Mouse (Mus musculus) frontal cortex, postnatal 36 days (tissue): ENCODE data around the gene Rab34.
"Not testable (repeated sequence)": the region's sequence is repeated elsewhere in the genome, so short reads cannot be mapped to it uniquely, and the experiment has no call there.

ENCODE experiments used
- DNase-seq, 2 experiments: peaks; one replicate each; pipeline ENCODE4 v3.0.0; 2022; ENCODE audit warnings: low spot score in 2 of 2

Rab34 gene

GRCm38 (mm10) chr11:78180081-78180761, 8.0 kb upstream of the Rab34 start:
- DNase-seq, result no peak

- DNase-seq, result no peak
Measured at GRCm38 (mm10) chr11:78181830-78182357, 6.3 kb upstream of the Rab34 start.

GRCm38 (mm10) chr11:78182450-78182849, 5.8 kb upstream of the Rab34 start:
- DNase-seq, result no peak

DNA sequence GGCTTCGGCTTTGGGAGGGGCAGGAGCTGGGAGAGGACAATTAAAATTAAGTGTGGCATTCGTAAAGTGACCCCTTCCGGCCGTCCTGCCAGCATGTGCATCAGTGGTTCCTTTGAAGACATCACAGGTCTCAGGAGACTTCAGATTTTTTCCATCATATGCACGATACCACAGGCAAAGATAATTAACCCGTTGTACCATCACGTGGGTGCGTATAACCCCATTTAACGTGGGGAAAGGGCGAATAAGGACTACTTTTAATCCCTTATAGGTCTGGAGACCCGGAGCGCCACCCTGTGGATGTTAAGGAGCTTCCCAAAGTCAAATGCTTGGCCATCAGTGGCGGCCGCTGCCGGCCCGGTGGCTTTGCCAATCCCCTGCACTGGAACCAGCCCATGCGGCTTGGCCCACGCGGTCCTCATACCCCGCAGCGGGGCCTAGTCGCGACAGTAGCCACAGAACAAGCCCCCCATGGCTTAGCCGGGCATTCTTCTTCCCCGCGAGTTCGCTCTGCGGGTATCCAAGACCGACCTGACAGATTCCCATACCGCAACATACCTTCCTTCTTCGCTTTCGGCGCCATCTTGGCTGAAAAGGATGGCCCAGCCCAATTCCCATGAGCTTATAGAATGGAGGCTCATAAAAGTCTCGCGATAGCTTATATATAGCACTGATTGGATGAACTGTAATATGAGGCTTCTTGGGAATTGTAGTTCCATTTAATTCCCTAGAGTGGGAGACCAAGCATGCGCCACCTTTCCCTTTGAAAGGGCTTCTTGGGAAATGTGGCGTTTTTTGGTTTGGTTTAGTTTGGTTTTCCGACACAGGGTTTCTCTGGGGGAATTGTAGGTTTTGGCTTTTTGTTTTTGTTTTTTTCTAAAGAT, 5.0 kb upstream of the Rab34 start, which contains the start of gene Rpl23a:
TSS of gene Rpl23a (minus strand) at position 624 of the 884 bp plus-strand sequence.
- DNase-seq, result peak; percentile 89 to 93

GRCm38 (mm10) chr11:78183884-78184514, 4.2 kb upstream of the Rab34 start:
- no peak for DNase-seq

DNA sequence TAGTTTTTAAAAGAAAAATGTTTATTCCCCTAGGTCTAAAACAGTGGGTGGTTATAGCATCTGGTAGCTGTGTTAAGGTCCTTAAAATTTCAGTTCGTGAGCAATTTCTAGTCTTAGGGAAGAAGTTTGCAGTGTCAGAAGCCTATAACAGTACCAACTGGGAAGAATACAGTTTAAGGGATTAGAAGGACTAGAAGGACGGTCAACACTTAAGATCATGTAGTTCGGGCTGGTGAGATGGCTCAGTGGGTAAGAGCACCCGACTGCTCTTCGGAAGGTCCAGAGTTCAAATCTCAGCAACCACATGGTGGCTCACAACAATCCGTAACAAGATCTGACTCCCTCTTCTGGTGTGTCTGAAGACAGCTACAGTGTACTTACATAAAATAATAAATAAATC, 3.5 kb upstream of the Rab34 start:
- DNase-seq, result not testable (repeated sequence)

GRCm38 (mm10) chr11:78189234-78190040, 1.2 kb downstream of the Rab34 start:
- DNase-seq, result peak in 1 of 2 experiments; percentile 85

DNA sequence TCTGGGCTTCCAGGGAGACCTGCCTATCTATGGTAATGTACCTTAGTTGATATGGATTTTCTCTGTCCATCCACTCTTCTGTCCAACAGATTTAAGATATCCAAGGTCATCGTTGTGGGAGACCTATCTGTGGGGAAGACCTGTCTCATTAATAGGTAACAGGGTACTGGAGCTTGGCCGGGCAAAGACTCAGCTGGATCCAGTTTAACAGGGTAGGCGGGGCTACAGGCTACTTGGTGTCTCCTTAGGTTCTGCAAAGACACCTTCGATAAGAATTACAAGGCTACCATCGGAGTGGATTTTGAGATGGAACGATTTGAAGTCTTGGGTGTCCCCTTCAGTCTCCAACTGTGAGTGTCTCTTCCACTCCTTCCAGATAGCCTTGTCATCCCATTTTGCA, 1.8 kb downstream of the Rab34 start:
- DNase-seq, result no peak

GRCm38 (mm10) chr11:78193113-78193512, 4.9 kb downstream of the Rab34 start, which contains the start of gene Proca1:
TSS of gene Proca1 (plus strand) at chr11:78193392.
- no peak for DNase-seq

- no peak for DNase-seq
Measured at GRCm38 (mm10) chr11:78194411-78195100, 6.3 kb downstream of the Rab34 start.

- no peak for DNase-seq
Measured at GRCm38 (mm10) chr11:78195101-78195863, 7.1 kb downstream of the Rab34 start.

- no peak for DNase-seq
Measured at GRCm38 (mm10) chr11:78202372-78202771, 14.1 kb downstream of the Rab34 start.

DNA sequence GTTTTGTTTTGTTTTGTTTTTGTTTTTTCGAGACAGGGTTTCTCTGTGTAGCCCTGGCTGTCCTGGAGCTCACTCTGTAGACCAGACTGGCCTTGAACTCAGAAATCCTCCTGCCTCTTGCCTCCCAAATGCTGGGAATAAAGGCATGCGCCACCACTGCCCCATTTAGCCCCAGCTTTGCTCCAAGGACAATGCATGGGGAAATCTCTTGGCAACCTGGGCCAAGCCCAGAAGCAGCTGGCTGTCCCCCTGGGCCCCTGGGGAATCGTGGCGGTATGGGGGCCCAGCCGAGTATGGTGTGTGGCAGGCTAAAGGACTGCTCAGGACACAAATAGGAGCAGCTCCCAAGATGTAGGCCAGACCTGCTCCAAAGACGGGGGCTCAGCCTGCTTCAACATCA, 16.1 kb downstream of the Rab34 start:
- no peak for DNase-seq

DNA sequence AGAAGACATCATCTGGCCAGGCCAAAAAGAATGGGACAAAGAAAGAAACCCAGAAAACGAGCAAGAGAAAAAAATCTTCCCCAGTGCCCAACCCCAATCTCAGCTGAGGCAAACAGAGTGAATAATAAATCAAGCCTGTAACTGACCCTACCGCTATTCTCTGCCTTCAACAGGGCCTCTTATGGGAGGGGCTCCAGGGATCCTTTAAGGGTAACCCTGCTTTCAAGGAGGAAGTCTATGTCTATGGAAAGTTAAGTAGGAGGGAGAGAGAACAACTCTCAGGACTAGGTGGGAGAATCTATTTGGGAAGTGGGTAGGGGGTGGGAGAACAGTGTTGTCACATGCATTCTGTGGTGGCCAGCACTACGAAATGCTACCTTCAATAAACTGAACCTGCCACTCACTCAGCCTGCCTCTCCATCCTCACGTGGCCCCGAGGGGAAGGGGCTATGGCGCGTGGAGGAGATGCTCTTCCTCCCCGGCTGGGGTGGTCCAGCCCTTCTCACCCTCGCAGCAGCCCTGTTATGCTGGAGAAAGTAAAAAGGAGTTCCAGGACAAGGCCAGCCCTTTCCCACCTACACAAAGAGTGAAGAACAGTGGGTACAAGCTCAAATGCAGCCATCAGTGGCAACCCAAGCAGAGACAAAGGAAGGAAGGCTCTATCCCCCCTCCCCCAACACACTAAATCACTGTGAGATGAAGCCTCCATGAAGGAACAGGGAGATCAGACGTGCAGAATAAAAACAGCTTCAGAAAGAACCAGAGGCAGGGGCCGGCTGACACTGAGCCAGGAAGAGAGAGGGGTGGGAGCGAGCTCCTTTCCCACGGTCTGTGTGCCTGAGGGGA, 17.4 kb downstream of the Rab34 start:
- no peak for DNase-seq

- DNase-seq, result no peak
Measured at GRCm38 (mm10) chr11:78207190-78207589, 19.0 kb downstream of the Rab34 start.

- DNase-seq, result no peak
Measured at GRCm38 (mm10) chr11:78209886-78210285, 21.7 kb downstream of the Rab34 start.

GRCm38 (mm10) chr11:78210615-78211014, 22.4 kb downstream of the Rab34 start:
- no peak for DNase-seq

DNA sequence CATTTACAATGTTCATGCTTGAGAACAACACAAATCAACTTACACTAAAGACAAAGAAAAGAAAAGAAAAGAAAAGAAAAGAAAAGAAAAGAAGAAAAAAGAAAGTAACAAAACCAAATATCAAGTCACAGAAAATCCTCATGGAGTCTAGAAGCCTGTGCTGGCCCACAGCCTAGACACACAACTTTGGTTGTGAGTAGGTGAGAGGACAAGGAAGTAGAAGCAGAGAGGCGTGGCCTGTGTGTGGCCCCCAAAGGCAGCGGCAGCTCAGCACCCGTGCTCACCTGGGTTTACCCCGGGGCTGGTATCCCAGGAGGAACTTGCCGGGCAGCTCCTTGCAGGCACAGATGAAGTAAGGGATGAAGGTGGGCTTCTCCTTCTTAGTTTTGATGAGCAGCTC, 23.3 kb downstream of the Rab34 start:
- DNase-seq, result no peak
